Mouse (Mus musculus): ENCODE results near the gene Cic.

DNA sequence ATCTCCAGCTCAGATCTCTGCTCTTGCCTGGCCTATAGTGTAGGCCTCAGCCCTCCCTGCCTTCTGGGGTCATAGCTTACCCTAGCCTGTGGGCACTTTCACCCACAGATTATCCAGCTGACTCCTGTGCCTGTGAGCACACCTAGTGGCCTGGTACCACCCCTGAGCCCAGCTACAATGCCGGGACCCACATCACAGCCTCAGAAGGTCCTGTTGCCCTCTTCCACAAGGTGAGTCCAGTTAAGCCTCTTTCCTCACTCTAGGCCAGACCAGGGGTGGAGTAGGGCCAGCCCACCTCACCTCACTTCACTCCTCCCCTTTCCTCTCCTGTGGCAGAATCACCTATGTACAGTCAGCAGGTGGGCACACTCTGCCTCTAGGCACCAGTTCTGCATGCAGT lies 23.0 kb downstream of the Cic start:
- TF ChIP-seq GATA1 (IDR thresholded peaks at IDR 0.05; ENCODE audit: low read length) (no peak; the same call in 1 of the 2 replicates), TAL1 (IDR thresholded peaks at IDR 0.05; ENCODE audit: low read length) (no peak)

Data from erythroblast, embryonic 14.5 days (primary cell).